ENCODE assay signal across 31 mouse cellular contexts in genomic region chr13:102768512-102768911, GRCm38 (mm10).
A peak's percentile ranks its signal among the peaks of the same experiment; 100 is the strongest.
DNase-seq lines count a peak whose midpoint lies in the region; ATAC-seq and TF ChIP-seq lines count a peak whose summit lies in the region.
"Had no signal": no experiment of that assay in that cellular context is flagged by ENCODE, and none has a peak within 500 bp of the region (broad histone marks: within the 10 kb centered on the region; RNA-seq: fewer than 3 reads in every experiment).

No protein-coding gene starts in this region.

- H3K27me3 ChIP-seq in midbrain, embryonic 14.5 days (ENCODE audit: control insufficient read depth, insufficient read depth, low read length), result no peaks in the 10 kb centered on the region
- no peaks in the 10 kb centered on the region for H3K27me3 ChIP-seq in midbrain, embryonic 15.5 days (replicated peaks)
- H3K27me3 ChIP-seq in hindbrain, embryonic 16.5 days (replicated peaks; ENCODE audit: control insufficient read depth, insufficient read depth, low read length), result no peaks in the 10 kb centered on the region
- H3K27me3 ChIP-seq in liver, postnatal 0 days (ENCODE audit: insufficient read depth, low read length), result no peaks in the 10 kb centered on the region
- H3K27me3 ChIP-seq: CH12.LX; embryonic facial prominence, embryonic 15.5 days; heart, embryonic 13.5 days; lung, embryonic 15.5 days; megakaryocyte, embryonic 14.5 days had no signal

- 76% methylated on average over 11 of the region's 11 CpGs for WGBS in midbrain, embryonic 14.5 days
- WGBS in midbrain, embryonic 15.5 days, result 63% methylated on average over 11 of the region's 11 CpGs
- WGBS in hindbrain, embryonic 16.5 days, result 65% methylated on average over 11 of the region's 11 CpGs
- WGBS in liver, postnatal 0 days (ENCODE audit: insufficient replicate concordance), result 90% methylated on average over 11 of the region's 11 CpGs

- no peak overlapping the region for H3K27ac ChIP-seq in midbrain, embryonic 14.5 days (replicated peaks; ENCODE audit: low read depth, low read length)
- H3K27ac ChIP-seq in midbrain, embryonic 15.5 days, result no peak overlapping the region; the same call in 1 of the 2 replicates
- 0 out of 2 replicates have a peak overlapping the region, but pooled peaks have one; percentile 18 for H3K27ac ChIP-seq in hindbrain, embryonic 16.5 days (ENCODE audit: low read depth, low read length)
- H3K27ac ChIP-seq in liver, postnatal 0 days (ENCODE audit: low read depth), result no peak overlapping the region
- H3K27ac ChIP-seq: embryonic facial prominence, embryonic 15.5 days; heart, adult 2 months; heart, embryonic 13.5 days; left cerebral cortex, adult 2 months; liver, embryonic 14.5 days; lung, embryonic 15.5 days; stomach, postnatal 0 days had no signal

- TF ChIP-seq CTCF in brain, embryonic 14.5 days (IDR thresholded peaks at IDR 0.05; ENCODE audit: borderline replicate concordance, extremely low read depth, insufficient read depth, insufficient read length), result no peak
- no peak for TF ChIP-seq CTCF in liver, postnatal 0 days (IDR thresholded peaks at IDR 0.05; ENCODE audit: low read depth)

- no peaks in the 10 kb centered on the region for H3K9me3 ChIP-seq in midbrain, embryonic 14.5 days (ENCODE audit: control insufficient read depth, low read length)
- no peaks in the 10 kb centered on the region for H3K9me3 ChIP-seq in midbrain, embryonic 15.5 days
- no peaks in the 10 kb centered on the region for H3K9me3 ChIP-seq in hindbrain, embryonic 16.5 days (ENCODE audit: control insufficient read depth, low read length)
- H3K9me3 ChIP-seq in liver, postnatal 0 days (ENCODE audit: low read length), result no peaks in the 10 kb centered on the region
- H3K9me3 ChIP-seq: embryonic facial prominence, embryonic 15.5 days; G1E; heart, embryonic 13.5 days; lung, embryonic 15.5 days; megakaryocyte, embryonic 14.5 days had no signal

- no peak for ATAC-seq in midbrain, embryonic 14.5 days (ENCODE audit: low FRiP score, low TSS enrichment)
- ATAC-seq in midbrain, embryonic 15.5 days (replicated peaks), result no peak
- ATAC-seq in hindbrain, embryonic 16.5 days, result no peak
- ATAC-seq in liver, postnatal 0 days, result no peak
- ATAC-seq: inflammation-experienced regulatory T-cells, adult 6 months had no signal

- no peak overlapping the region for H3K4me2 ChIP-seq in midbrain, embryonic 14.5 days (ENCODE audit: low read length)
- no peak overlapping the region for H3K4me2 ChIP-seq in midbrain, embryonic 15.5 days
- H3K4me2 ChIP-seq in hindbrain, embryonic 16.5 days (ENCODE audit: low read length), result no peak overlapping the region
- no peak overlapping the region for H3K4me2 ChIP-seq in liver, postnatal 0 days (ENCODE audit: low read depth, low read length)
- H3K4me2 ChIP-seq: embryonic facial prominence, embryonic 15.5 days; heart, embryonic 13.5 days; lung, embryonic 15.5 days had no signal

- peaks cover 15% of the 10 kb centered on the region for H3K4me1 ChIP-seq in midbrain, embryonic 14.5 days (ENCODE audit: control insufficient read depth, insufficient read depth, low read length)
- peaks cover 8% of the 10 kb centered on the region; the same call in 1 of the 2 replicates for H3K4me1 ChIP-seq in midbrain, embryonic 15.5 days
- H3K4me1 ChIP-seq in hindbrain, embryonic 16.5 days (ENCODE audit: control insufficient read depth, insufficient read depth, low read depth, low read length), result peaks cover 8% of the 10 kb centered on the region; the same call in 1 of the 2 replicates
- no peaks in the 10 kb centered on the region for H3K4me1 ChIP-seq in liver, postnatal 0 days (ENCODE audit: insufficient read depth)
- H3K4me1 ChIP-seq: embryonic facial prominence, embryonic 15.5 days had no signal

- no peak overlapping the region for H3K9ac ChIP-seq in midbrain, embryonic 14.5 days (replicated peaks; ENCODE audit: low read length)
- no peak overlapping the region for H3K9ac ChIP-seq in midbrain, embryonic 15.5 days
- H3K9ac ChIP-seq in hindbrain, embryonic 16.5 days (ENCODE audit: low read depth, low read length), result no peak overlapping the region
- no peak overlapping the region for H3K9ac ChIP-seq in liver, postnatal 0 days (replicated peaks)
- H3K9ac ChIP-seq: embryonic facial prominence, embryonic 15.5 days; heart, embryonic 13.5 days; liver, embryonic 14.5 days; lung, embryonic 15.5 days had no signal

- H3K4me3 ChIP-seq in midbrain, embryonic 14.5 days (replicated peaks; ENCODE audit: low read depth, low read length), result no peak overlapping the region
- no peak overlapping the region for H3K4me3 ChIP-seq in midbrain, embryonic 15.5 days
- no peak overlapping the region for H3K4me3 ChIP-seq in hindbrain, embryonic 16.5 days (ENCODE audit: low read length)
- H3K4me3 ChIP-seq in liver, postnatal 0 days (ENCODE audit: low read depth, low read length), result no peak overlapping the region
- H3K4me3 ChIP-seq: embryonic facial prominence, embryonic 15.5 days; heart, adult 2 months; heart, embryonic 13.5 days; left cerebral cortex, adult 2 months; lung, embryonic 15.5 days; megakaryocyte, embryonic 14.5 days had no signal

- H3K36me3 ChIP-seq in midbrain, embryonic 14.5 days (ENCODE audit: control insufficient read depth, insufficient read depth, low read length), result no peaks in the 10 kb centered on the region
- no peaks in the 10 kb centered on the region for H3K36me3 ChIP-seq in midbrain, embryonic 15.5 days (replicated peaks)
- no peaks in the 10 kb centered on the region for H3K36me3 ChIP-seq in hindbrain, embryonic 16.5 days (ENCODE audit: control insufficient read depth, insufficient read depth, low read length)
- H3K36me3 ChIP-seq in liver, postnatal 0 days (replicated peaks; ENCODE audit: insufficient read depth, low read length), result peaks cover 2% of the 10 kb centered on the region; the same call in 1 of the 2 replicates
- H3K36me3 ChIP-seq: G1E had no signal

- TF ChIP-seq EP300 in liver, postnatal 0 days (IDR thresholded peaks at IDR 0.05; ENCODE audit: low read depth), result no peak

- intact Hi-C loops in heart, postnatal 25 days (cut with DNase I), result no loop called here

- no peak for TF ChIP-seq POLR2A in brain, embryonic 14.5 days (IDR thresholded peaks at IDR 0.05; ENCODE audit: borderline replicate concordance, extremely low read depth, insufficient read depth, insufficient read length, poor library complexity, severe bottlenecking)

- DNase-seq in heart, adult 11 months, result peak; percentile 48
- DNase-seq in heart, postnatal 25 days (ENCODE audit: low spot score), result no peak
- peak; percentile 48 for DNase-seq in midbrain, embryonic 14.5 days
- peak; percentile 68 for DNase-seq in brain, embryonic 14.5 days (ENCODE audit: low read depth)
- no peak for DNase-seq in liver, postnatal 0 days
- no peak for DNase-seq in B cell, adult 2 months
- DNase-seq: adrenal gland, adult 8-10 months; cerebellum, adult 8-10 months; gastrocnemius, postnatal 25 days; heart, adult 2 months; heart, postnatal 14 days; kidney, adult 18-20 months; kidney, postnatal 4 days; layer of hippocampus, adult 9-11 months; lung, postnatal 36 days; right cerebral cortex, adult 18-20 months; right cerebral cortex, postnatal 4 days; thymus, adult 2 months; thymus, postnatal 4 days had no signal

Comparison
In these comparisons a context has a peak if more than half of its experiments do, and no peak if none do; other contexts are left out.
1. DNase-seq: peak in heart, adult 11 months (single experiment), midbrain, embryonic 14.5 days (single experiment) and brain, embryonic 14.5 days (single experiment); none in heart, postnatal 25 days (single experiment), liver, postnatal 0 days (single experiment) and B cell, adult 2 months (0 of 2).